Mouse (Mus musculus): ENCODE measurements around the gene Ctsk.
"Not testable (repeated sequence)": the region's sequence is repeated elsewhere in the genome, so short reads cannot be mapped to it uniquely, and the experiment has no call there.

The Ctsk gene

DNA sequence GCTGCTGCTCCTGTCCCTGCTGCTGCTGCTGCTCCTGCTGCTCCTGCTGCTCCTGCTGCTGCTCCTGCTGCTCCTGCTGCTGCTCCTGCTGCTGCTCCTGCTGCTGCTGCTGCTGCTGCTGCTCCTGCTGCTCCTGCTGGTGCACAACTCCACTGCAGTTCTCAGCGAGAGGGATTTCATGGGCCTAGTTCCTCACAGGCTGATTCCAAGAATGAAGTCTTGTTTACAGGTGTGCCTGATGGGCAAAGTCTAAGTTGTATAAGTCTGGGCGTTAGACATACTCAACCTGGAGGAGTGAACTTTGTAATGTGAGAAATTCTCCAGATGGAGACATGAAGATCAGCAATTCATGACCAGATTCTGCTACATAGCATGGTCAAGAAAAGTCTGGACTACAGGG is 25.6 kb downstream of the Ctsk start:
- DNase-seq (ENCODE audit: low read depth, low spot score): no peak

GRCm38 (mm10) chr3:95526111-95526510 is 27.1 kb downstream of the Ctsk start:
- DNase-seq (ENCODE audit: low read depth, low spot score): no peak

- DNase-seq (ENCODE audit: low read depth, low spot score): no peak
These were observed 27.7 kb downstream of the Ctsk start, which contains the start of gene Ctss for GRCm38 (mm10) chr3:95526622-95527211. TSS of gene Ctss (plus strand) at chr3:95526786.

DNA sequence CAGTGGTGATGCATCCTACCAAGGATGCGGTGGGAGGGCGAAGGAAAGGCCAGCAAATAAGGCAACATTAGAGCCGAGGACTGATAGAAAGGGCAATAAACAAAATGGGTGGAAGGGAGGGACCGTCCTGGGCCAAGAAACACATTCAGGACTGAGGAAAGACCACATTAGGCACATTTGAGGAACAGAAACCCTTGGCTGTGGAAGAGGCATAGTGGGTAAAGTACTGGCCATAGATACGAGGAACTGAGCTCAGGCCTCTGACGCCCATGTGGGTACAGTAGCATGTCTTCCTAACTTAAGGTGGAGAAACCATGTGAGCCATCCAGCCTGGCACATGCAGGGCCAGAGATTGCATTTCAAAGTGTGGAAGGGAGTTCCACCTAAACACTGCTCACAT is 30.8 kb downstream of the Ctsk start:
- DNase-seq (ENCODE audit: low read depth, low spot score): no peak

- DNase-seq (ENCODE audit: low read depth, low spot score): no peak
These were observed 32.0 kb downstream of the Ctsk start for GRCm38 (mm10) chr3:95531025-95531424.

GRCm38 (mm10) chr3:95533364-95533763 is 34.3 kb downstream of the Ctsk start:
- no peak for DNase-seq (ENCODE audit: low read depth, low spot score)

DNA sequence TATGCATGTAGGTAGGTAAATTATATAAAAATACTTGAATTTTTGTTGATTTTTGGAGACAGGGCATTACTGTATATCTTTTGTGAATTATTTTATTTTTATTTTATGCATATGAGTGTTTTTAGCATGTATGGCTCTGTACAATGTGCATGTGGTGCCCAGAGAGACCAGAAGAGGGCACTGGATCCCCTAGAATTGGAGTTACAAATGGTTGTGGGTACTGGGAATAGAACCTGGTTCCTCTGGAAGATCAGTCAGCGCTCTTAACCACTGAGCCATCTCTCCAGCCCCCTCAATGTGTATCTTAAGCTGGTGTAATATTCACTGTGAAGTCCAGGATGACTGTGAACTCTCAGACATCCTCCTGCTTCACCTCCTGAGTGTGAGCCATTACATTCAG is 35.9 kb downstream of the Ctsk start:
- DNase-seq (ENCODE audit: low read depth, low spot score): no peak

GRCm38 (mm10) chr3:95538936-95539335 is 39.9 kb downstream of the Ctsk start:
- DNase-seq (ENCODE audit: low read depth, low spot score): no peak

GRCm38 (mm10) chr3:95539837-95540236 is 40.8 kb downstream of the Ctsk start:
- no peak for DNase-seq (ENCODE audit: low read depth, low spot score)

GRCm38 (mm10) chr3:95541186-95541585 is 42.1 kb downstream of the Ctsk start:
- not testable (repeated sequence) for DNase-seq (ENCODE audit: low read depth, low spot score)

- DNase-seq (ENCODE audit: low read depth, low spot score): no peak
These were observed 43.1 kb downstream of the Ctsk start for GRCm38 (mm10) chr3:95542171-95542570.

- DNase-seq (ENCODE audit: low read depth, low spot score): no peak
These were observed 43.9 kb downstream of the Ctsk start for GRCm38 (mm10) chr3:95542981-95543380.

DNA sequence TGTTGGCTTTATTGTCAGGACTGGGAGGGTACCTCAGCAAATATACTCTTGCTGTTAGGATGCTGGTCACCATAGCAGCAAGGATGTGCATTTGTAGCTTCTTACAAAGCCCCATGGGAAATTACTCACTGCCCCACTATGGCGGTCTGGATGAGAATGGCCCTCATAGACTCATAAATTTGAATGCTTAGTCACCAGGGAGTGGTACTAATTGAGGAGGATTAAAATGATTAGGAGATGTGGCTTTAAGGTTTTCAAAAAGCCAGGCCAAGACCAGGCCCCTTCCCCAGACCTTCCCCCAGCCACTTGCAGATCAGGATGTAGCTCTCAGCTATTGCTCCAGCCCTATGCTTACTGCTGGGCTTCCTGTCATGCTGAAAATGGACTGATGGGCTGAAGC is 51.1 kb downstream of the Ctsk start:
- no peak for DNase-seq (ENCODE audit: low read depth, low spot score)

DNA sequence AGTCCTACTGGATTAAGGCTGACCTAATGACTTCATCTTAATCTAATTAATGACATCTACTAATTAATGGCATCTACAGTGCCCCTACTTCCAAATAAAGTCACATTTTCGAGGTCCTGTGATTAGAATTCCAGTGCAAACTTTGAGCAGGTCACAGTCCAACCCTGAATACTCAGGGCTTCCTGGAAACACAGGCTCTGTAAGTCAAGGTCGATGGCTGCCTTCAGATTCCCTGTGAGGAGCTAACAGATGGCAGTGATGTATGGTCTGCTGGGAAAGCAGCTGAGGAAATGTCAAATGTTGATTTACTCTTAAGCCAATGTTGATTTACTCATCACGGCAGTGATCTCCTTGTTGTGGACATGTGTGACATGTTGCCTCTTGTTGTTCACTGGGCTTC is 54.9 kb downstream of the Ctsk start:
- DNase-seq (ENCODE audit: low read depth, low spot score): no peak

Data from brain, embryonic 18.5 days (tissue).